Mouse (Mus musculus): ENCODE results near the gene Haus2.

Haus2 gene

DNA sequence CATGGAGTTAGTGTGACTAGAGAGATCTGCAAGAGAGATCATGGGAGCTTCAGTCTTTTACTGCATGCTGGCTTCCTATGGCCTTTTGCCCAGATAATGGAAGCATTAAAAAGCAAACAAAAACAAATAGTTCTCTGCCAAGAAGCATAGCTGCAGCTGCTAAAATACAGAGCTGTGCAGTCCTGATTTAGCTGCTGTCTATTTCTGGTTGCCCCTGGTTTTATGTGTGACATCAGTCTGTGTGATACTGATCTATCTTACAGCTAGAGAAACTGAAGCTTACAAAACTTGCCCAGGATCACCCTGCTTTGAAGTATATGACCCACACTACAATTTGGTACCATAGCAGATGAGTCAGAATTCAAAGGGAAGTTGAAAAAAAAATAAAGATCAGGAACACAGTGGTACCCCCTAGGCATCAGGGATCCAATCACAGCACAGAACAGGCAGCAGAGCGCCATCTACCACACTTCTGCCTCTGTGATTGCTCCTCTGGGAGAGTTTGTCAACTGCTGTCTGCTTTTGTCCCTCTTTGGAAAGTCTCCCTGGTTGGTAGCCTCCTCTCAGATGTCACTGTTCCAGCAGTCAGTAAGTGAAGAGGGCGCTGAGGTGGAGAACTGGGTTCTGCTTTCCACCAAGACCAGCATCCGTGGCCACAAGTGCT is 54.4 kb downstream of the Haus2 start:
- peak; percentile 39 for DNase-seq (ENCODE audit: low read depth, low spot score)

DNA sequence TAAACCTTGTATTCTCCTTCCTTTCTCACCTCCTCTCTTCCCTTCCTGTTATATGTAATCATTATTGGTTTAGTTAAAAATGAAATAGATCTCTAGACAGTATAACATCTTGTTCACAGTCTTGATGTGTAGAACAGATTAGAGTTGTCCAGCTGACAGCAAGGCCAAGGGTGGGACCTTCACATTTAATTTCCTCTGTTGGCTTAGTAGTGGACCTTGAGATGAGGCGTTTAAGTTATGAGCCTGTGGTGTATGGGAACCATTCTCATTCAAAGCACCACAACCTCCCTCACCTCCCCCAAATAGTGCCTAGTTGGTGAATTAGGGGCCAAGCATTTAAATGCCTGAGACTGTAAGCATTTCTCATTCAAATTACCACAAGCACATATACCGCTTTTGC is 58.3 kb downstream of the Haus2 start:
- no peak for DNase-seq (ENCODE audit: low read depth, low spot score)

DNA sequence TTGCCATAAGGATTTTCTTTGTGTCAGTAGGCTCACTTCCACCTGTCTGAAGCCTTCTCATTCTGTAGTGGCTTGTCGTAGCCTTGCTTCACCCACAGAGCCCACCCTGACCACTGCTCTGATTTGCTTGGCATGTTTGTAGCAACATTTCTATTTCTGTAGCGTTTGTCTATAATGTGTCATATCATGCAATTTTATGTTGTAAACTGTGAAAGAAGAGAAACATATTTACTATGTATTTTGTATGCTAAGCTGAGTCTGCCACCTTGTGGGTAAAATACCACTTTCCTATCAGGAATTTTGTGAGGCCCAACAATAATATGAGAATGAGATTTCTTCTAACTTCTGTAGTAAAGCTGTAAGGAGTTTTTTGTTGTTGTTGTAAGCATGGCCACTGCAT is 61.1 kb downstream of the Haus2 start:
- DNase-seq (ENCODE audit: low read depth, low spot score): peak; percentile 31
